ENCODE assay signal across 7 mouse cellular contexts in genomic region chr11:94225985-94226384, GRCm38 (mm10). TPM values are rescaled to one million over a fixed set of nuclear protein-coding genes. Genes with fewer than 3 reads are reported as not detected.
DNase-seq lines count a peak whose midpoint lies in the region; ATAC-seq and TF ChIP-seq lines count a peak whose summit lies in the region.

No protein-coding gene starts in this region.

- TF ChIP-seq CTCF in midbrain, postnatal 0 days (IDR thresholded peaks at IDR 0.05): peak; percentile 72
- peak; percentile 54 for TF ChIP-seq CTCF in liver, embryonic 14.5 days (IDR thresholded peaks at IDR 0.05; ENCODE audit: low read depth)

- ATAC-seq in midbrain, postnatal 0 days (ENCODE audit: low FRiP score): no peak
- ATAC-seq in midbrain, embryonic 13.5 days: no peak
- ATAC-seq in embryonic facial prominence, embryonic 11.5 days (replicated peaks; ENCODE audit: insufficient number of reproducible peaks, low FRiP score, low TSS enrichment, low read depth): no peak
- peak; percentile 71 to 80; a peak in 3 of 4 replicates for ATAC-seq in hematopoietic stem cell, adult 5-6 weeks (replicated peaks in 1 of 2; ENCODE audit: insufficient read depth in 1 of 2, low FRiP score in 2 of 2, low TSS enrichment in 1 of 2, low read depth in 1 of 2, poor library complexity in 2 of 2, severe bottlenecking in 2 of 2)
- ATAC-seq in liver, embryonic 14.5 days (ENCODE audit: insufficient read depth): peak; percentile 32
- peak; percentile 87 for ATAC-seq in stomach, embryonic 14.5 days (ENCODE audit: insufficient number of reproducible peaks, insufficient read depth, low FRiP score, low read depth)

- no peaks in the 10 kb centered on the region for H3K9me3 ChIP-seq in midbrain, postnatal 0 days (ENCODE audit: low read length)
- no peaks in the 10 kb centered on the region for H3K9me3 ChIP-seq in midbrain, embryonic 13.5 days
- H3K9me3 ChIP-seq in embryonic facial prominence, embryonic 11.5 days (replicated peaks; ENCODE audit: control insufficient read depth, low read length): no peaks in the 10 kb centered on the region
- no peaks in the 10 kb centered on the region for H3K9me3 ChIP-seq in liver, embryonic 14.5 days (ENCODE audit: control insufficient read depth, low read length)
- H3K9me3 ChIP-seq in stomach, embryonic 14.5 days (ENCODE audit: control insufficient read depth, low read depth, low read length): no peaks in the 10 kb centered on the region

- H3K9ac ChIP-seq in midbrain, postnatal 0 days (replicated peaks; ENCODE audit: low read length, poor library complexity, severe bottlenecking): no peak overlapping the region
- H3K9ac ChIP-seq in midbrain, embryonic 13.5 days (replicated peaks): no peak overlapping the region
- H3K9ac ChIP-seq in embryonic facial prominence, embryonic 11.5 days (replicated peaks; ENCODE audit: low read length): no peak overlapping the region
- H3K9ac ChIP-seq in liver, embryonic 14.5 days (replicated peaks): no peak overlapping the region
- H3K9ac ChIP-seq in stomach, embryonic 14.5 days (replicated peaks; ENCODE audit: low read depth, low read length): no peak overlapping the region

- H3K4me2 ChIP-seq in midbrain, postnatal 0 days (ENCODE audit: low read depth, low read length, poor library complexity, severe bottlenecking): no peak overlapping the region
- H3K4me2 ChIP-seq in midbrain, embryonic 13.5 days (replicated peaks): no peak overlapping the region
- no peak overlapping the region for H3K4me2 ChIP-seq in embryonic facial prominence, embryonic 11.5 days (ENCODE audit: low read depth, low read length)
- peak overlapping the region; percentile 13; the same call in 1 of the 2 replicates for H3K4me2 ChIP-seq in liver, embryonic 14.5 days (ENCODE audit: low read depth)
- H3K4me2 ChIP-seq in stomach, embryonic 14.5 days (replicated peaks; ENCODE audit: low read depth, low read length): 0 out of 2 replicates have a peak overlapping the region, but pooled peaks have one; percentile 18

- 42% methylated on average over 7 of the region's 7 CpGs for WGBS in midbrain, postnatal 0 days
- 41% methylated on average over 7 of the region's 7 CpGs for WGBS in midbrain, embryonic 13.5 days
- WGBS in embryonic facial prominence, embryonic 11.5 days: 38% methylated on average over 7 of the region's 7 CpGs
- 22% methylated on average over 7 of the region's 7 CpGs for WGBS in liver, embryonic 14.5 days (ENCODE audit: insufficient replicate concordance)
- WGBS in stomach, embryonic 14.5 days: 25% methylated on average over 7 of the region's 7 CpGs

- H3K27me3 ChIP-seq in midbrain, postnatal 0 days (ENCODE audit: insufficient read depth, low read length): no peaks in the 10 kb centered on the region
- no peaks in the 10 kb centered on the region for H3K27me3 ChIP-seq in midbrain, embryonic 13.5 days
- no peaks in the 10 kb centered on the region for H3K27me3 ChIP-seq in embryonic facial prominence, embryonic 11.5 days (ENCODE audit: control insufficient read depth, insufficient read depth, low read length)
- H3K27me3 ChIP-seq in liver, embryonic 14.5 days (ENCODE audit: control insufficient read depth, insufficient read depth, low read length): no peaks in the 10 kb centered on the region
- no peaks in the 10 kb centered on the region for H3K27me3 ChIP-seq in stomach, embryonic 14.5 days (ENCODE audit: control insufficient read depth, insufficient read depth, low read length)

- no peak overlapping the region for H3K27ac ChIP-seq in midbrain, postnatal 0 days (ENCODE audit: low read depth, low read length)
- no peak overlapping the region for H3K27ac ChIP-seq in midbrain, embryonic 13.5 days
- H3K27ac ChIP-seq in embryonic facial prominence, embryonic 11.5 days (replicated peaks; ENCODE audit: low read depth, low read length): no peak overlapping the region
- H3K27ac ChIP-seq in liver, embryonic 14.5 days: no peak overlapping the region
- H3K27ac ChIP-seq in stomach, embryonic 14.5 days (ENCODE audit: low read length): no peak overlapping the region

- H3K36me3 ChIP-seq in midbrain, postnatal 0 days (ENCODE audit: insufficient read depth, low read length): no peaks in the 10 kb centered on the region
- no peaks in the 10 kb centered on the region for H3K36me3 ChIP-seq in midbrain, embryonic 13.5 days
- no peaks in the 10 kb centered on the region for H3K36me3 ChIP-seq in embryonic facial prominence, embryonic 11.5 days (replicated peaks; ENCODE audit: control insufficient read depth, insufficient read depth, low read depth, low read length)
- H3K36me3 ChIP-seq in liver, embryonic 14.5 days (replicated peaks; ENCODE audit: control insufficient read depth, insufficient read depth, low read depth): no peaks in the 10 kb centered on the region
- H3K36me3 ChIP-seq in stomach, embryonic 14.5 days (ENCODE audit: control insufficient read depth, insufficient read depth, low read length): no peaks in the 10 kb centered on the region

- no peak for TF ChIP-seq EP300 in liver, embryonic 14.5 days (IDR thresholded peaks at IDR 0.05; ENCODE audit: low read depth)

- no peaks in the 10 kb centered on the region for H3K4me1 ChIP-seq in midbrain, postnatal 0 days (ENCODE audit: insufficient read depth, low read length)
- peaks cover 10% of the 10 kb centered on the region for H3K4me1 ChIP-seq in midbrain, embryonic 13.5 days (replicated peaks)
- H3K4me1 ChIP-seq in embryonic facial prominence, embryonic 11.5 days (ENCODE audit: control insufficient read depth, insufficient read depth, low read length): no peaks in the 10 kb centered on the region; the same call in 1 of the 2 replicates
- H3K4me1 ChIP-seq in liver, embryonic 14.5 days (replicated peaks; ENCODE audit: control insufficient read depth in 2 of 2, insufficient read depth in 2 of 2, low read length in 1 of 2): peaks cover 9 to 17% of the 10 kb centered on the region in 2 experiments
- no peaks in the 10 kb centered on the region for H3K4me1 ChIP-seq in stomach, embryonic 14.5 days (ENCODE audit: control insufficient read depth, insufficient read depth, low read length)

- H3K4me3 ChIP-seq in midbrain, postnatal 0 days (ENCODE audit: low read depth, low read length): no peak overlapping the region
- H3K4me3 ChIP-seq in midbrain, embryonic 13.5 days (replicated peaks): no peak overlapping the region
- H3K4me3 ChIP-seq in embryonic facial prominence, embryonic 11.5 days (ENCODE audit: low read depth, low read length): no peak overlapping the region
- H3K4me3 ChIP-seq in liver, embryonic 14.5 days (ENCODE audit: insufficient read depth in 1 of 2, low read depth in 2 of 2, low read length in 2 of 2): no peak overlapping the region
- no peak overlapping the region for H3K4me3 ChIP-seq in stomach, embryonic 14.5 days (ENCODE audit: low read depth, low read length)

- peak; percentile 73 for DNase-seq in midbrain, postnatal 0 days (ENCODE audit: low spot score)
- DNase-seq in ZHBTc4 (ENCODE audit: low read depth, low spot score): peak; percentile 84
- DNase-seq in embryonic facial prominence, embryonic 11.5 days (ENCODE audit: low spot score): peak; percentile 72
- DNase-seq in liver, embryonic 14.5 days (ENCODE audit: low read depth in 3 of 3, low spot score in 3 of 3): peak; percentile 37 to 43 (median 38)

RNA-seq across cellular contexts. Expression of gene Tob1, which starts 14.7 kb away (rescaled TPM):
- 15.6 and 20.4 TPM in 2 replicates for total RNA-seq in midbrain, postnatal 0 days (2014; rRNA removed)
- 25.5 and 27.9 TPM in 2 replicates for polyA plus RNA-seq in midbrain, postnatal 0 days (2015; fragmentation: Nextera tagmentation; extraction: Ambion mirVana)
- polyA plus RNA-seq in midbrain, embryonic 13.5 days (2015; fragmentation: Nextera tagmentation; extraction: Ambion mirVana): 33.0 and 33.2 TPM in 2 replicates
- polyA plus RNA-seq in embryonic facial prominence, embryonic 11.5 days (2014; fragmentation: Nextera tagmentation; extraction: Ambion mirVana): 32.0 and 32.8 TPM in 2 replicates
- total RNA-seq in hematopoietic stem cell, adult 5-6 weeks (2017): 17.1 and 22.6 TPM in 2 replicates
- 7.5 and 7.8 TPM in 2 replicates for polyA plus RNA-seq in liver, embryonic 14.5 days (2012; rRNA removed)
- 8.3 and 9.1 TPM in 2 replicates for polyA plus RNA-seq in liver, embryonic 14.5 days (2014; fragmentation: Nextera tagmentation; extraction: Ambion mirVana)
- polyA plus RNA-seq in stomach, embryonic 14.5 days (2014; fragmentation: Nextera tagmentation; extraction: Ambion mirVana): 24.2 and 30.5 TPM in 2 replicates

RNA-seq across cellular contexts. Expression of gene Wfikkn2, which starts 19.8 kb away (rescaled TPM):
- 5.0 and 10.0 TPM in 2 replicates for total RNA-seq in midbrain, postnatal 0 days (2014; rRNA removed)
- polyA plus RNA-seq in midbrain, postnatal 0 days (2015; fragmentation: Nextera tagmentation; extraction: Ambion mirVana): 2.6 and 2.7 TPM in 2 replicates
- 2.9 and 3.4 TPM in 2 replicates for polyA plus RNA-seq in midbrain, embryonic 13.5 days (2015; fragmentation: Nextera tagmentation; extraction: Ambion mirVana)
- polyA plus RNA-seq in embryonic facial prominence, embryonic 11.5 days (2014; fragmentation: Nextera tagmentation; extraction: Ambion mirVana): 4.2 and 5.0 TPM in 2 replicates
- total RNA-seq in hematopoietic stem cell, adult 5-6 weeks (2017): 0.30 and 0.50 TPM in 2 replicates
- polyA plus RNA-seq in liver, embryonic 14.5 days (2012; rRNA removed): 0.12 and 0.23 TPM in 2 replicates
- polyA plus RNA-seq in liver, embryonic 14.5 days (2014; fragmentation: Nextera tagmentation; extraction: Ambion mirVana): 0.05 and 0.17 TPM in 2 replicates
- polyA plus RNA-seq in stomach, embryonic 14.5 days (2014; fragmentation: Nextera tagmentation; extraction: Ambion mirVana): 1.3 and 1.6 TPM in 2 replicates

RNA-seq across cellular contexts. Expression of gene Gm21885, which starts 55.7 kb away (rescaled TPM):
- not detected in 2 replicates for total RNA-seq in midbrain, postnatal 0 days (2014; rRNA removed)
- not detected in 2 replicates for polyA plus RNA-seq in midbrain, postnatal 0 days (2015; fragmentation: Nextera tagmentation; extraction: Ambion mirVana)
- 0.54 TPM in 1 of 2 replicates, not detected in the other for polyA plus RNA-seq in midbrain, embryonic 13.5 days (2015; fragmentation: Nextera tagmentation; extraction: Ambion mirVana)
- 0.29 TPM in 1 of 2 replicates, not detected in the other for polyA plus RNA-seq in embryonic facial prominence, embryonic 11.5 days (2014; fragmentation: Nextera tagmentation; extraction: Ambion mirVana)
- total RNA-seq in hematopoietic stem cell, adult 5-6 weeks (2017): 0.94 TPM in 1 of 2 replicates, not detected in the other
- not detected in 2 replicates for polyA plus RNA-seq in liver, embryonic 14.5 days (2012; rRNA removed)
- polyA plus RNA-seq in liver, embryonic 14.5 days (2014; fragmentation: Nextera tagmentation; extraction: Ambion mirVana): 0.32 TPM in 1 of 2 replicates, not detected in the other
- 0.56 TPM in 1 of 2 replicates, not detected in the other for polyA plus RNA-seq in stomach, embryonic 14.5 days (2014; fragmentation: Nextera tagmentation; extraction: Ambion mirVana)

Comparison
In these comparisons a context has a peak if more than half of its experiments do, and no peak if none do; other contexts are left out.
1. ATAC-seq: peak in hematopoietic stem cell, adult 5-6 weeks (2 of 2), liver, embryonic 14.5 days (single experiment) and stomach, embryonic 14.5 days (single experiment); none in midbrain, postnatal 0 days (single experiment), midbrain, embryonic 13.5 days (single experiment) and embryonic facial prominence, embryonic 11.5 days (single experiment).
2. H3K4me2 ChIP-seq: peak in liver, embryonic 14.5 days (single experiment) and stomach, embryonic 14.5 days (single experiment); none in midbrain, postnatal 0 days (single experiment), midbrain, embryonic 13.5 days (single experiment) and embryonic facial prominence, embryonic 11.5 days (single experiment).
3. Peak in every context shown above with its lines, with median percentiles within 50 percentile points of each other: DNase-seq.